Mouse (Mus musculus): Measurements from ENCODE around the gene Fgd6.

DNA sequence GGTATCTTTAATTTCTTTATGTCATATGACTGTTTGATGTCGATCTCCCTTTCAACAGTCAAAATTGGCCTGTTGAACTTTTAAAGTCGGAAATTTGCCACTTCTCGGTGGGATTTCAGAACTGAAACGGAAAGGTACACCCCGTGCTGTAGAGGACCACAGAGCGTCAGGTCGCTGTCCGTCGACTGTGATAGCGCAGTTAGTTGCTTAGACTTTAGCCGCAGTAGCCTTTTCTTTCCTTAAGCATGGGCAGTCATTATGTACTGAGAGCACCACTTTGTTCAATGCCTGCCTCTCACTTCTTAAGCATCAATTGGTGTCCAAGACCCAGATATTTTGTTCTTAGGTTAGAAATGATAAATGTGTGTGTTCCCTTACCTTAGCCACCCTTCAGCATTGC, 136.3 kb downstream of the Fgd6 start:
- TF ChIP-seq POLR2A (IDR thresholded peaks at IDR 0.05; ENCODE audit: borderline replicate concordance, extremely low read depth, insufficient read depth, insufficient read length, poor library complexity, severe bottlenecking) (no peak), CTCF (IDR thresholded peaks at IDR 0.05; ENCODE audit: borderline replicate concordance, extremely low read depth, insufficient read depth, insufficient read length) (no peak)
